Mouse (Mus musculus) MN1 (cell line): ENCODE measurements around the gene Pon3.
"Not testable (repeated sequence)": the region's sequence is repeated elsewhere in the genome, so short reads cannot be mapped to it uniquely, and the experiment has no call there.

Experiments
- DNase-seq: peaks from one replicate; pipeline ENCODE4 v3.0.0-alpha.2; 2016; ENCODE audit warnings: low spot score

Pon3 gene

GRCm38 (mm10) chr6:5254869-5255268, 1.2 kb downstream of the Pon3 start:
- DNase-seq: no peak

GRCm38 (mm10) chr6:5245926-5246325, 10.2 kb downstream of the Pon3 start:
- DNase-seq: no peak

DNA sequence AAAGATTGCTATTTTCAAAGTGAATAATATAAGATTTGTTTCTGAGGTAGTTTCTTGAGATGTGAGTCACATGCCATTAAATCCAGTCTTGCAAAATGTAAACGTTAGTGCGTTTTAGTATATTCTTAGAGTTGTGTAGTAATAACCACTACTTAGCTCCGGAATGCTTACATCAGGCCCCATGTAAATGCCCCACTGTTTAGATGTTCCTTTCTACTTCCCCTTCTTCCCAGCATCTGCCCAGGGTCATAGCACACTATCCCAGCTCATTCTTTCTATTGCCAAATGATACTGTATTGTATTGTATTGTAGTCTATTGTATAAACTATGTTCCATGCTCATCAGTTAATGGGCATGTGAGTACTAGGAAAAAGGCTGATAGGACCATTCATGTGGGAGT, 17.3 kb downstream of the Pon3 start:
- DNase-seq: no peak

- DNase-seq: no peak
Observed at GRCm38 (mm10) chr6:5237510-5237909, 18.6 kb downstream of the Pon3 start.

DNA sequence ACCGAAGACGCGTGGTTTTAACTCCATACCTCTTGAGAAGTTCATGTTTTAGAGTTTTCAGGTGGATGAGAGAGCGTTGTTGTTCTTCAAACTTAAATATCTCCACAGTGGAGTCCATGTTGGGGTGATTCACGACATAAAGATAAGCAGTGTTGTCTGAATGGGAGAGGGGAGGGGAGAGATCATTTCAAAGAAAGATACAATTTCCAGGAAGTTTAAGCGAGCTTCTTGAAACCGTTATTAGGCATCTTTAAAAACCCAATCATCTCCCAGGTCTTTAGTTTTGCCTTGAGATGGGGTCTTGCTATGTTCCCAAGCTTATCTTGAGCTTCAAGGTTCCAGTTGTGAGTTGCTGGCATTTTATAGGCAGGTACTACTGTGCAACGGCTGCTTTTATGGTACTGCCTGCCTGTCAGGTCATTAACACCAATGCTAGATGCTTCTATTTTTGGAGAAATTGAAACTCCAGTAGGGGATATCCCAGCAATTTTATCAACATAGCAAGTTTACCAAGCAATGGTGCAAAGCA, 19.2 kb downstream of the Pon3 start:
- no peak for DNase-seq

- DNase-seq: no peak
Observed at GRCm38 (mm10) chr6:5234563-5234962, 21.5 kb downstream of the Pon3 start.

DNA sequence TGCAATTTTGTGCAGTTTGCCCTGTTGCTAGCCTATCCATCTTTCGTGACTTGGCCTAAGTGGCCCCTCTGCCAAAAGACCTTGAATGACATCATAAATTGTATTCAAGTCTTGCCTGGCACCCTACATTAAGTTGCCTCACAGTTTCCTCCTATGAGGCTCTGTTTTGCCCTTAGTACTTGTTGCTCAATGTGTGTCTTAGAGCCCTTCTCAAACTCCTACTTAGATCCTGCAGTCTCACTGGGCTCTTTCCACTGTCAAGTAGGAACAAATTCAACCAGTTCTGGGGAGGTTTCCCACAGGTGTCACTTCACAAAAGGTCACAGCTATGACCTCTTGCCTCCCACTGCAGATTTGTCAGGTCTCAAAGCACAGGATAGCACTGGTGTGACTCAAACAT, 22.3 kb downstream of the Pon3 start:
- DNase-seq: no peak

DNA sequence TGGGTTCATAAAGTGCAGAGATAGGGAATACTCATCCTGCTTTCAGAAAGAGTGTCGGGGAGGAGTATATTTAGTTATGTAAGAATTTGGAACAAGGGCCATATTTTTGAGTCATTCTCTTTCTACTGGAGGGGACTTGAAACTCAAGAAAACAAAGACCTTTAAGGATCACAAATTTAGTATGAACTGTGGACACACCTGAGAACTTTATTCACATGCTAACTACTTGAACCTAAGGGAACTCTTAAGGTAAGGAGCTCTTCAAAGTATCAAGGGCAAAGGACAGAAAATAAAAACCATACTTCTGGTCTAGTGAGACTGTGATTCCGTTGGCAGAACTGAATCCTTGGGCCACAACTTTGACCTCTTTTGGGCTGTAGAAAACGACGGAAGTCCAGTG, 24.1 kb downstream of the Pon3 start:
- no peak for DNase-seq

DNA sequence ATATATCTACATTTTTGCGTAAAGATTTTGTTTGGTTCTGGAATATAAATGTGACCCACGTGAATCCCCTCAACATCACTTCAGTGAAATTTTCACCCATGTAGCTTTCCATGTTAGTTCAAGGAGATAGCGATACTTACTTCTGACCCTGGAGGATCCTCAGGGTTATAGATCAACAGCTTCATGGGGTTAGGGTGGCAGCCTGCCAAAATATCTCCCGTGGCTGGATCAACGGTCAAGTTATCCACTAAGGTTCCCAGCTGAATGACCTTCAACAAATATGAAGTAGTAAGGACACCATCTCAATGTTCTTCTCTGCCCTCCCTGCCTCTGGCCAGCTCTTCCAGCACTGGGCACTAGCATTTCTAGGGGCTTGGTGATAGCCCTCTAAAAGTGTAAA, 25.8 kb downstream of the Pon3 start:
- no peak for DNase-seq

- DNase-seq: not testable (repeated sequence)
Observed at GRCm38 (mm10) chr6:5223551-5223950, 32.5 kb downstream of the Pon3 start.

DNA sequence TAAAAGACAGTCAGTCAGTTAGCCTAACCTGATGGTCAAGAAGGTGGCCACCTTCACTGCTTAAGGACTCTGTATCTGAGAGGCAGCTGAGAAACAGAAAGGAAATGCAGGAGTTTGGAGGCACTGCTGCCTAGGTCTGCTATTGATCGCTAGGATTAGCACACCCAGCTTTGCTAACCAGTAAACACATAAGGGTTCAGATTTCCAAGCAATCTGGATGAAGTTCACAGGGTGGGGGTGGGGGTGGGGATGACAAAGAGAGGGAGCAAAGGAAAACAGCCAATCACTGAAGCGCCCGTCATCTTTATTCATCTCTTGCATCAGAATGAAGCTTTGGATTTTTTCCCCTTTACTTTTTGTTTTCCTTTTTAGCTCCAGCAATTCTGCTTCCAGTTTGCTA, 34.0 kb downstream of the Pon3 start:
- no peak for DNase-seq

- no peak for DNase-seq
Observed at GRCm38 (mm10) chr6:5218190-5218589, 37.9 kb downstream of the Pon3 start.

DNA sequence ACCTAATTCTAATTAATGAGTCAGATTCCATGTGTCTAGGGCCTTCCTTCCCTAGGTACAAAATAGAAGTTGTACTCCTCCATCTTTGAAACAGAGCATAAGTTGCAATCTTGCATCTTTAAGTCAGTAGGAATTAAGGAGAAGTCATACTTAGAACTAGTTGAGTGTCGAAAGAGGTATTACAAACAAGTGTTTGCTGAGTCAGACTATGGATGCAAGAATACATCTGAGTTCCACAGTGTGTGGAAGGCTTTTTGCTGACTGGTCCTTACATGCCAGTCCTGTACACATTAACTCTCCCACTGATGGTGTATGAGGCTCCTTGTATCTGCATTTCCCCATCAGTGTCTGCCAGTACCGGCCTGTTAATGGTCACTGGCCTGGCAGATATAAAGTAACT, 48.3 kb downstream of the Pon3 start:
- DNase-seq: no peak

DNA sequence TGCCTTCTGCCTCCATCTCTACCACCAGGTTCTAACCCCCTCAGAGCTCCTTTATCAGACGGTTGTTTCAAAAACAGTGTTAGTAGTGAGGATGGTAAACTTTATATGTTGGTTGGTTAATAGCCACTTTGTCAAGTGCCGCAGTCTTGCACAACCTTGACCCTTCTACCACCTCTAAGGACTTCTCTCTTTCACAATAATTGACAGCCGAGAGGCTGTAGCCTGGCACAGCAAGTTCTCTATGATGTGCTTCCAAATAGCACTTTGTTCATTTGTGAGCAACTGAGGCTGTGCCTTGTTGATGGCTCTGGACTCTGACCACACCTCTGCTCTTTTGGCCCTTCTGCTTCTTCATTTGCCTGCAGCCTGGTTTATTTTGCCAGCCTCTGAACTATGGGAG, 56.2 kb downstream of the Pon3 start:
- no peak for DNase-seq

GRCm38 (mm10) chr6:5199376-5199905, 56.6 kb downstream of the Pon3 start:
- DNase-seq: no peak

GRCm38 (mm10) chr6:5198590-5198989, 57.5 kb downstream of the Pon3 start:
- no peak for DNase-seq

GRCm38 (mm10) chr6:5193693-5194092, 62.4 kb downstream of the Pon3 start, which contains the start of gene Pon1:
TSS of gene Pon1 (minus strand) at chr6:5193946.
- DNase-seq: no peak

DNA sequence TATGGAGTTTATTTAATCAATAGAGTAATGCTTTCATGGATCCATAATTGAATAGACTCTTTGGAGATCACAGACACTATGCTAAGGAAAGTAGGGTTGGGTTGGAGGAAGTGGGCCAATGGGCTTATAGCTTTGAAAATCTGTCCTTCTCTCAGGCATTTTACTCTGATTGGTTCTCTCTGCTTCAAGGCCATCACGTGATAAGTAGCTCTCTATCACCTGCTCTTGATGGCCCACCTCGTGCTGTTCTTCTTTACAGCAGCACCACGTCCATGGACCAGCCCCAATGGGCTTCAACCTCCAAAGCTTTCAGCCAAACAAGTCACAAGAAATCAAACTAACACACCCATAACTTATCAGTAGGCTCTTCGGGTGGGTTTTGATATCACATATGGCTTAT, 65.3 kb downstream of the Pon3 start:
- no peak for DNase-seq

GRCm38 (mm10) chr6:5189507-5189906, 66.6 kb downstream of the Pon3 start:
- DNase-seq: no peak

DNA sequence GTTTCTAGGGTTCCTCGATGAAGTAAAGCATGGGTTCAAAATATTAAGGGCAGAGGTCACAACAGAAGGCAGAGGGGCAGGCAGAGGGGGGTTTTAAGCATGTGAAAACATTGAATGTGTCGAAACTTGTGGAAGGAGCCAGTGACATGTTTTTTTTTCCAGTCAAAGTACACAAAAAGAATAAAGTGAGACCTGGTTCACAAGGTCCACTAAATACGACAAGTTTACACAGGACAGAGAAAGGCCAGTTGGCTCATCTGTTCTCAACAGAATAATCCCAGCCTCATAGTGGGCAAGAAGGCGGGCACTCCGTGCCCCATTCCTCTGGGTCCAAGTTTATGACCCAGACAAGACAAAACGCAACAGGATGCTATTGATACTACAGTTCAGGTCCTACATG, 67.1 kb downstream of the Pon3 start:
- no peak for DNase-seq

GRCm38 (mm10) chr6:5188036-5188435, 68.0 kb downstream of the Pon3 start:
- DNase-seq: no peak

- DNase-seq: no peak
Observed at GRCm38 (mm10) chr6:5187586-5187985, 68.5 kb downstream of the Pon3 start.

DNA sequence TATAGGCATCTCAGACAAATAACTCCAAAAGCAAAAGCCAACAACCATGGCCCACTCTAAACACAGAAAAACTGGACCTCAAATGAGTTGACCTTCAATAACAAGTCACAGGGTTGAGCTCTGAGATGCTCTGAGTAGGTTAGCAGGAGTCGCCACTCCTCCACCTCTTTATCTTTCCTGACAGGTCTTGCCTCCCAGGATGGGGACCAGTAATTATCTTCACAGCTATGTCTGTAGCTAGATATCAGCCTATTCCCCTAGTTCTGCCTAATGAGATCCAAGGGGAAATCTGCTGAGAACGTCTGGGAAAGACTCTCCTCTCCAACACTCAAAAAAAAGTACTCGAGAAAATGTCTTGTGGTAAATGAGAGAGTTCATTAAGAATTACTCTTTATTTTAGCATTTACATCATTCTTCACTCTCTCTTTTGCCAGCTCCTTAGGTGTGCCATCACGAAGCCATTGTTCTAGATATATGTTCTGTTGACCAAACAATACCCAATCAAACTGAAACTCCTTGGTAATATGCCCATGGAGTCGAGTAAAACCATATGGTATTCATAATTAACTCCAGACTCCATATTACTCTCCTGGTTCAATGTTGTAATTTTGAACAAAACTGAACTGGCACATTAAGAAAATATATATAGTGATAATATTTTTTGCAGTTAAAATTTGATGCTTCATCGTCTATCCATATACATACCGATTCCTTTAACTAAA, 69.7 kb downstream of the Pon3 start:
- no peak for DNase-seq

- no peak for DNase-seq
Observed at GRCm38 (mm10) chr6:5180645-5181044, 75.4 kb downstream of the Pon3 start.
